Mouse (Mus musculus) urinary bladder, adult 18-20 months (tissue): ENCODE measurements around the gene Acvr2b.

ENCODE experiments used
- DNase-seq, 2 experiments: peaks; one replicate each; pipeline ENCODE4 v3.0.0; 2022; ENCODE audit warnings: low spot score in 2 of 2, mixed read lengths in 2 of 2

The Acvr2b gene

GRCm38 (mm10) chr9:119473608-119474164, 71.8 kb downstream of the Acvr2b start:
- no peak for DNase-seq

GRCm38 (mm10) chr9:119474717-119475611, 73.0 kb downstream of the Acvr2b start:
- no peak for DNase-seq

DNA sequence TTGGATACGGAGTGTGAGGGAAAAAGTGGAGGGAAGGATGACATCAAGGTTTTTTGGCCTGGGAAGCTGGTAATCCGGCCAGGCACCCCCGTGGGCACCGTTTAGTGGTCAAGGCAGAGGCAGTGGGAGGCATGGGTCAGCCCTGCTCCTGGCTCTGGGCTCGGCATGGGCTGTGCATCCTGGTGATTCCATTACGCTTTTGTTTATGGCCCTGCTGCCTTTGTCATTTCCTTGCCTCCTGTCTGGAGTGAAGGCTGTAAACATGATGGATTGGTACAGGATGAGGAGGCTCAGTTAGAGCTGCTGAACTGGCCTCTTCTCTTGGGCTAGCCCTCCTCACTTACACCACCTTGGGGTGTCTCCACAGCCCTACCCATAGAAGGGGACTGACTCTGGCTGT, 75.8 kb downstream of the Acvr2b start:
- DNase-seq: no peak

DNA sequence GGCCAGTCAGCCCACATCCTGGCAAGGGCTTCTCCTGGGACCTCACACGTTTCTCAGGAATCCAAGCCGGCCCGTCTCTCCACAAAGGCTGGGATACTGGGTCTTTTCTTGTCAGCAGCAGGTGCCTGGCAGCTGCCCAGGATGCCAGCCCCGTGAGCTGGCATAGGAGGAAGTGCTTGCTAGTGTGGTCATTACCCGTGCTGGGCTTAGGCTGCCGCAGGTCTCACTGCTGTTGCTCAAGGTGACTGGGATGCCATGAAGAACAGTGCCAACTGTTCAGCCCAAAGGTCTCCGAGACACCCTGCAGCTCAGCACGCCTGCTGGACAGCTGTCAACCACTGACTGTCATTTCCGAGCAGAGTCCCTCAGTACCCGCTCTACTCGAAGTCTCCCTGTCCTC, 76.4 kb downstream of the Acvr2b start:
- no peak for DNase-seq

GRCm38 (mm10) chr9:119479297-119479696, 77.4 kb downstream of the Acvr2b start:
- peak in 1 of 2 experiments; percentile 2 for DNase-seq

- no peak for DNase-seq
Observed at GRCm38 (mm10) chr9:119481612-119482011, 79.7 kb downstream of the Acvr2b start.

DNA sequence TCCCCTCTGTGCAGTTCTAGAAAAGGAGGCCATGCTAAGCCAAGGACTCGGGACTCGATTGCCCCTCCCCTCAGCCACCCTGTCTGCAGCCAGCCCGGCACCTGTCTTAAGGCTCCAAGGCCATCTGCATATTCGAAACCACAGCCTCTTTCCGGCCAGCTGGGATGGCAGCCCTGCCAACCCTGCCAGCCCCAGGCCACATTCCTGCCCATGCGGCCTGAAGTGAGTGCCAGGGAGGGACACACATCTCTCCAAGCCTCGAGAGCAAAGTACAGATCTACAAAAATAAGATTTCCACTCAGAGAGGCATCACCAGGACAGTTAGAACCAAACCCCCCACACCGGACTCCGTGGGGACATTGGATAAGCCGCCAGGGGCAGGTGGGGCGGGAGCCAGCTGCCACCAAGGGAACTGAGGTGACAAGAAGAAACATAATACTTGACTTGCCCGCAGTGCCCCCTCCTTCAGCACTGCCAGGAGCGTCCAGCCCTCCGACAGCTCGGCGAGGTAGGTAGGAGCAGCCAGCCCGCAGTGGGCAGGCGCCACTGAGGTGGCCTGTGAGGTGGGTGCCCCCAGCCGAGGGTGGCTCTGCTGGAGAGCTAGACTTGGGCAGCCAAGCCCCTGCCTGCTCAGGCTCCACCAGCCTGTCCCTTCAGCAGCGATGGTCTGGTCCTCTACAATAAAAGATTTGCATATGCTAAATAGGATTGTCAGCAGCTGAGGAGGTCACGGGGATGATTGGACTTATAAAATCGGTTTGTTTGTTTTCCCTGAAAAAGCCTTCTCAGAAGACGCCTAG, 81.8 kb downstream of the Acvr2b start:
- no peak for DNase-seq

DNA sequence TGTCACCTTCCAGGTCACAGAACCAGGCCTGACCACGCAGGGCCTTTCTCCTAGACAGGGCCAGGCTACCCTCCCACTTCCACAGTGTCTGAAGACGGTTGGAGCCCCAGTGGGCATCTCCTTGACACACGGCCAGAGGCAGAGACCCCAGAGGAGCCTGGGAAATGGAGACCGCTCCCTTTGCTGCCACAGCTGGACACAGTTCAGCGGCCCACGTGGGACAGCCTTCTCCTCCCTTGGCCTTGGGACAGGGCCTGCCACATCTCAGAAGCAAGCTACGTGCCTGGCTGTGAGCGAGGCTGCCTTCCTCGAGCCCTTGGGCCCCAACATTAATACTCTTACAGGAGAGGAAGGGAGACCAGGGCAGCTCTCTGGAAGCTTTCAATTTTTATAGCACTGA, 82.5 kb downstream of the Acvr2b start:
- DNase-seq: no peak
